Mouse (Mus musculus): ENCODE results near the gene Lurap1.

The Lurap1 gene

GRCm38 (mm10) chr4:116096291-116096690, 54.8 kb downstream of the Lurap1 start:
- TF ChIP-seq GATA4 (IDR thresholded peaks at IDR 0.05; ENCODE audit: insufficient replicate concordance, low read length) = no peak

- no peak for TF ChIP-seq GATA4 (IDR thresholded peaks at IDR 0.05; ENCODE audit: insufficient replicate concordance, low read length)
These were observed 62.5 kb downstream of the Lurap1 start for GRCm38 (mm10) chr4:116088510-116089249.
